Mouse (Mus musculus): Measurements from ENCODE around the gene Gm44579. TPM values are rescaled to one million over a fixed set of nuclear protein-coding genes. Genes with fewer than 3 reads are reported as not detected.

Gene Gm44579
- total and polyA plus RNA-seq, 2 experiments from 2014 or later, result 0.11 TPM; not detected in 1

DNA sequence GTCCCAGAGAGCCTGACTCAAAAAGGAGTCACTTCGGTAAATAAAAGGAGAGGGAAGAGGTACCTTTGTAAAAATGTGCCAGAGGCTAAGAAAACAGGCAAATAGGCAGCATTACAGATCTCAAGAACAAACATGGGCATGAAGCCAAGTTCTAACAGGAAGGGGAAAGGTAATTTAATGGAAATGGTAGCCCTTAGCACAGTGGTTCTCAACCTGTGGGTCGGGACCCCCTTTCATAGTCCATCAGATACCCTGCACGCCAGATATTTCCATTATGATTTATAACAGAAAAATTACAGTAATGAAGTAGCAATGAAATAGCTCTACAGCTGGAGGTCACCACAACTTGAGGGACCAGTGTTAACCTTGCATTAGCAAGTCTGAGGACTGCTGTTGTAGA lies 43.5 kb downstream of the Gm44579 start:
- TF ChIP-seq CTCF (IDR thresholded peaks at IDR 0.05), result no peak
- no peak overlapping the region for H3K4me2 ChIP-seq (ENCODE audit: low read depth, low read length, poor library complexity, severe bottlenecking)
- H3K27me3 ChIP-seq (ENCODE audit: insufficient read depth, low read length), result no peaks in the 10 kb centered on the region
- ATAC-seq (ENCODE audit: low FRiP score) (no peak), DNase-seq (ENCODE audit: low spot score) (no peak)
- H3K4me3 ChIP-seq (ENCODE audit: low read depth, low read length), result no peak overlapping the region
- WGBS, result 84% methylated on average over 3 of the region's 3 CpGs
- H3K9me3 ChIP-seq (ENCODE audit: low read length), result no peaks in the 10 kb centered on the region
- no peak overlapping the region for H3K27ac ChIP-seq (ENCODE audit: low read depth, low read length)
- H3K9ac ChIP-seq (replicated peaks; ENCODE audit: low read length, poor library complexity, severe bottlenecking), result no peak overlapping the region
- H3K36me3 ChIP-seq (ENCODE audit: insufficient read depth, low read length), result no peaks in the 10 kb centered on the region
- H3K4me1 ChIP-seq (ENCODE audit: insufficient read depth, low read length), result 0 out of 2 replicates have a peak, but pooled peaks cover 3% of the 10 kb centered on the region

DNA sequence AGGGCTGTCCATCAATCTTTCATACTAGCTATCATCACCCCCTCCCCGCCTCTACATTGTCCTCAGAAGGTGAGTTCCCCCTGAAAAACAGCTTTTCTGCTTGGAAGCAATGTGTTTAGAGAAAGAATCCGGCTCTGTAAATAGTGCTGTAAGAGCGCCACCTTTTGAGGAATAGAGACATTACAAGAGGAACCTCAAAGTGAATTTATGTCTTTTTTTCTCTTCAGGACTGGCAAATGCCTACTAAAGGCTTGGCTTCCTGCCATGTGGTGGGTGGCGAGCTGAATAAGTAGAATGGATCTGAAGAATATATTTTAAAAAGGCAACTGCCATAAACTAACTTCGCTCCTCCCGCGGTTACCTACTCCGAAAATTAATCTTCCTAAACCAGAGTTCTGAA lies 47.0 kb downstream of the Gm44579 start:
- ATAC-seq (ENCODE audit: low FRiP score), result no peak
- Histone ChIP-seq H3K4me2 (ENCODE audit: low read depth, low read length, poor library complexity, severe bottlenecking) (no peak overlapping the region), H3K27me3 (ENCODE audit: insufficient read depth, low read length) (no peaks in the 10 kb centered on the region), H3K27ac (ENCODE audit: low read depth, low read length) (no peak overlapping the region), H3K9ac (replicated peaks; ENCODE audit: low read length, poor library complexity, severe bottlenecking) (no peak overlapping the region), H3K9me3 (ENCODE audit: low read length) (no peaks in the 10 kb centered on the region), H3K36me3 (ENCODE audit: insufficient read depth, low read length) (no peaks in the 10 kb centered on the region), H3K4me3 (ENCODE audit: low read depth, low read length) (no peak overlapping the region), H3K4me1 (ENCODE audit: insufficient read depth, low read length) (0 out of 2 replicates have a peak, but pooled peaks cover 7% of the 10 kb centered on the region)
- peak; percentile 84 for TF ChIP-seq CTCF (IDR thresholded peaks at IDR 0.05)
- 26% methylated on average over 8 of the region's 8 CpGs for WGBS
- peak; percentile 88 for DNase-seq (ENCODE audit: low spot score)

DNA sequence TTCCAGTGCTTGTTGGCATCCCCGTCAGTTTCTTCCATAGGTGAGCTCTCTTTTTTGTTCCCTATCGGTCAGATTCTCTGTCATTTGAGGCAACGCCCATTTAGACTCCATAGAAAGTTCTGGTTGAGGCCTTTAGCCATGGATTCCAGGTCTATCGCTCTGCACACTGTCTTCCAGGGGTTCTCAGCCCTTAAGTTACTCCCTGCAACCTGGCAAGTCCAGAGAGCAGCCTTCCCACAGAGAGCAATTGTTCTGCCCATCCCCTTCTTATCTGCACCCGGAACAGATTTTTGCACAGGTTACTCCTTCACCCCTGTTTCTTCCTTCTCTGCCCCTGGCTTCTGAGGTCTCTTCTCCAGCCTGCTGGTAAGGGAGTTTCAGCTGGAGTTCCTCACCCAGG lies 48.7 kb downstream of the Gm44579 start:
- Histone ChIP-seq H3K4me2 (ENCODE audit: low read depth, low read length, poor library complexity, severe bottlenecking) (peak overlapping the region; percentile 22; the same call in 1 of the 2 replicates), H3K36me3 (ENCODE audit: insufficient read depth, low read length) (no peaks in the 10 kb centered on the region), H3K4me1 (ENCODE audit: insufficient read depth, low read length) (0 out of 2 replicates have a peak, but pooled peaks cover 7% of the 10 kb centered on the region), H3K9me3 (ENCODE audit: low read length) (no peaks in the 10 kb centered on the region), H3K9ac (replicated peaks; ENCODE audit: low read length, poor library complexity, severe bottlenecking) (no peak overlapping the region), H3K27ac (ENCODE audit: low read depth, low read length) (no peak overlapping the region), H3K4me3 (ENCODE audit: low read depth, low read length) (no peak overlapping the region), H3K27me3 (ENCODE audit: insufficient read depth, low read length) (no peaks in the 10 kb centered on the region)
- no peak for ATAC-seq (ENCODE audit: low FRiP score)
- 74% methylated on average over 5 of the region's 5 CpGs for WGBS
- TF ChIP-seq CTCF (IDR thresholded peaks at IDR 0.05), result no peak
- DNase-seq (ENCODE audit: low spot score), result no peak

DNA sequence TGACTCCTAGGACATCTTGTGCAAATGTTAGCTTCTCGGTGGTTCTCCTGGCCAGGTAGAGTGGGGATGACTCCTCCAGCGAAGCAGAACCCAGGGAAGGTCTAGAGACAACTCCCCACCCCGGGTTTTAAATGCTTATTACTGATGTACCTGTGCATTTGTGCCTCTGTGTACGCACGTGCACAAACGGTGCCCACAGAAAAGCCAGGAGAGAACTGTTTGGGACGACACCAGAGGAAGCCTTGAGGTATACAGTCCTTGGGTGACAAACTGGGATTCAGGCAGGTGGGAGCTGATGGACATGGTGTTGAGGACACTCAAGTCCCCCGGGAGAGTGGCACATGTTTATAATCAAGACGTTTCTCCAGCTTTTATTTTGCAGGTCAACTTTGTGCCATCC lies 49.9 kb downstream of the Gm44579 start:
- no peak overlapping the region for H3K27ac ChIP-seq (ENCODE audit: low read depth, low read length)
- no peak overlapping the region; the same call in 1 of the 2 replicates for H3K9ac ChIP-seq (replicated peaks; ENCODE audit: low read length, poor library complexity, severe bottlenecking)
- DNase-seq (ENCODE audit: low spot score) (no peak), ATAC-seq (ENCODE audit: low FRiP score) (no peak)
- H3K36me3 ChIP-seq (ENCODE audit: insufficient read depth, low read length), result no peaks in the 10 kb centered on the region
- H3K4me2 ChIP-seq (ENCODE audit: low read depth, low read length, poor library complexity, severe bottlenecking), result peak overlapping the region; percentile 84
- 0 out of 2 replicates have a peak, but pooled peaks cover 11% of the 10 kb centered on the region for H3K4me1 ChIP-seq (ENCODE audit: insufficient read depth, low read length)
- H3K4me3 ChIP-seq (ENCODE audit: low read depth, low read length), result peak overlapping the region; percentile 66
- no peak for TF ChIP-seq CTCF (IDR thresholded peaks at IDR 0.05)
- no peaks in the 10 kb centered on the region for H3K27me3 ChIP-seq (ENCODE audit: insufficient read depth, low read length)
- no peaks in the 10 kb centered on the region for H3K9me3 ChIP-seq (ENCODE audit: low read length)
- 78% methylated on average over 9 of the region's 9 CpGs for WGBS

DNA sequence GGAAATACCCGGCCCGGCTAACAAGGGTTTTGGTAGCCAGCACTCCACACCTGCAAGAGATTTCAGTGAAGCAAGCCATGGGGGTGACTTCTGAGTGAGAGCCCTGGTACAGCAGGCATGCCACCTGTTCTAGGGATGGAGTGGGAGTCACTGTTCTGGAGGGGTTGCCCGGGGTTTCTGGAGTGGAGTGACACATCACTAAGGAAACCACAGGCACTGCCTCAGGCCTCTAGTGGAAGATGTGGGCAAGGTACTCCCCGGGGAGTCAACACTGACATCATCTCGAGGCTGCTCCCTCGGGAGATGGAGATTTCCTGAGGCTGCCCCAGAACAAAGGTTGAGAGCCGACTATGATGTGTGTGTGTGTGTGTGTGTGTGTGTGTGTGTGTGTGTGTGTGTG lies 50.4 kb downstream of the Gm44579 start:
- Histone ChIP-seq H3K36me3 (ENCODE audit: insufficient read depth, low read length) (no peaks in the 10 kb centered on the region), H3K4me3 (ENCODE audit: low read depth, low read length) (peak overlapping the region; percentile 66), H3K4me1 (ENCODE audit: insufficient read depth, low read length) (0 out of 2 replicates have a peak, but pooled peaks cover 11% of the 10 kb centered on the region), H3K27me3 (ENCODE audit: insufficient read depth, low read length) (no peaks in the 10 kb centered on the region), H3K4me2 (ENCODE audit: low read depth, low read length, poor library complexity, severe bottlenecking) (peak overlapping the region; percentile 84), H3K9me3 (ENCODE audit: low read length) (no peaks in the 10 kb centered on the region), H3K9ac (replicated peaks; ENCODE audit: low read length, poor library complexity, severe bottlenecking) (no peak overlapping the region; the same call in 1 of the 2 replicates), H3K27ac (ENCODE audit: low read depth, low read length) (no peak overlapping the region)
- WGBS, result 27% methylated on average over 7 of the region's 7 CpGs
- ATAC-seq (ENCODE audit: low FRiP score) (peak; percentile 21; the same call in 1 of the 2 replicates), DNase-seq (ENCODE audit: low spot score) (peak; percentile 75)
- peak; percentile 27 for TF ChIP-seq CTCF (IDR thresholded peaks at IDR 0.05)

DNA sequence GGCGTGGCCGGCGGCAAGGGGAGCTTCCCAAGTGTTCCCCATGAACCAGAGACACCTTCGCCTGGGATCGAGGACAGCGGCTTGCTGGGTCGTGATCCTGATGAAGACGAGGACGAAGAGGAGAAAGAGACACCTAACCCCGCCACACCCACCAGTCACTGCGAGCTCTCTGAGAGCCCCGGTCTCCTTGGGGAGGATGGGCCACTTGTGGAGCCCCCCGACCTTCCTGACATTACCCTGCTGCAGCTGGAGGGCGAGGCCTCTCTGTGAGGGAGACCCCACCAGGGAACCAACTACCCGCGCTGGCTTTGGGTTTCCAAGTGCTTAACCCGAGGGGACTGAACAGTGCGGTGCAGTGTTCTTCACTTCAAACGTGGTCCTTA lies 52.2 kb downstream of the Gm44579 start:
- WGBS, result 3% methylated on average over 19 of the region's 19 CpGs
- ATAC-seq (ENCODE audit: low FRiP score), result no peak
- H3K4me3 ChIP-seq (ENCODE audit: low read depth, low read length), result peak overlapping the region; percentile 66

More for the DNA sequence above, 52.2 kb downstream of the Gm44579 start:
- Histone ChIP-seq H3K9me3 (ENCODE audit: low read length) (no peaks in the 10 kb centered on the region), H3K27me3 (ENCODE audit: insufficient read depth, low read length) (no peaks in the 10 kb centered on the region), H3K27ac (ENCODE audit: low read depth, low read length) (no peak overlapping the region), H3K4me1 (ENCODE audit: insufficient read depth, low read length) (0 out of 2 replicates have a peak, but pooled peaks cover 11% of the 10 kb centered on the region), H3K9ac (replicated peaks; ENCODE audit: low read length, poor library complexity, severe bottlenecking) (peak overlapping the region; percentile 81), H3K36me3 (ENCODE audit: insufficient read depth, low read length) (no peaks in the 10 kb centered on the region), H3K4me2 (ENCODE audit: low read depth, low read length, poor library complexity, severe bottlenecking) (peak overlapping the region; percentile 84)
- no peak for TF ChIP-seq CTCF (IDR thresholded peaks at IDR 0.05)
- DNase-seq (ENCODE audit: low spot score), result no peak

Data from midbrain, postnatal 0 days (tissue).